Mouse (Mus musculus) CH12.LX (cell line): Measurements from ENCODE around the gene Milr1.
A peak's percentile ranks its signal among the peaks of the same experiment; 100 is the strongest.

Experiments
- CTCF ChIP-seq, 2 experiments: IDR thresholded peaks in 1 of 2; conservative IDR thresholded peaks in 1 of 2; 2 replicates each; pipeline ENCODE4 v1.5.1; 2011 to 2012; ENCODE audit warnings: low read depth in 2 of 2, low read length in 2 of 2, improper control_type of control experiment in 1 of 2, inconsistent platforms in 1 of 2, mild to moderate bottlenecking in 1 of 2, moderate library complexity in 1 of 2
- POLR2A ChIP-seq: IDR thresholded peaks from 2 replicates; pipeline ENCODE4 v1.6.1; 2011; ENCODE audit warnings: low read depth, mild to moderate bottlenecking, improper control_type of control experiment, low read length

GRCm38 (mm10) chr11:106750121-106750751 is 790 bp upstream of the Milr1 start, which contains the start of gene Pecam1:
- no peak for TF ChIP-seq CTCF (conservative IDR thresholded peaks at IDR 0.05 in 1 of 2, IDR thresholded peaks at IDR 0.05 in 1 of 2; ENCODE audit: low read depth in 2 of 2, low read length in 2 of 2)
- TF ChIP-seq POLR2A = peak; percentile 53
